Mouse (Mus musculus): ENCODE measurements at regions not wholly inside any gene's neighbourhood (a gene's known extent, or its start where the extent isn't known, plus 50 kb on each side); places are given as distances from the start of the nearest gene placed in this dataset.
"Not testable (repeated sequence)": the region's sequence is repeated elsewhere in the genome, so short reads cannot be mapped to it uniquely, and the experiment has no call there.

GRCm38 (mm10) chr7:36224416-36224815, 421.6 kb upstream of the Zfp507 start:
- no peak for DNase-seq (ENCODE audit: extremely low read depth, low read depth)

DNA sequence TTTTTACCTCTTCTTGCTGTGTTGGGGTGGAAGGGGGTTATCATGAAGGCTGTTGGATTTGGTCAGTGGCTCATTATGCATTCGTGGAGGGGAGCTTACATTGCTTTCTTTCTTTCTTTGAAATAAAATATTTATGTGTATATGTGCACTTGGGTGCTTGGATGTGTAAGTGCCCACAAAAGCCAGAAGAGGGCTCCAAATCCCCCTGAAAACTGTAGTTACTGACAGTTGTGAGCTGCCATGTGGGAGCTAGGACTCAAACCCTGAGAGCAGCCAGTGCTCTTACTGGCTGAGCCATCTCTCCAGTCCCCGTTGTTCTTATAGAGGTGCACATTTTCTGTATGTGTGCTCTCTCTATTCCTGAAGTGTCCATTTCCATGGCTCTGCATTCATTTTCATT, 415.6 kb upstream of the Zfp507 start:
- no peak for DNase-seq (ENCODE audit: extremely low read depth, low read depth)

DNA sequence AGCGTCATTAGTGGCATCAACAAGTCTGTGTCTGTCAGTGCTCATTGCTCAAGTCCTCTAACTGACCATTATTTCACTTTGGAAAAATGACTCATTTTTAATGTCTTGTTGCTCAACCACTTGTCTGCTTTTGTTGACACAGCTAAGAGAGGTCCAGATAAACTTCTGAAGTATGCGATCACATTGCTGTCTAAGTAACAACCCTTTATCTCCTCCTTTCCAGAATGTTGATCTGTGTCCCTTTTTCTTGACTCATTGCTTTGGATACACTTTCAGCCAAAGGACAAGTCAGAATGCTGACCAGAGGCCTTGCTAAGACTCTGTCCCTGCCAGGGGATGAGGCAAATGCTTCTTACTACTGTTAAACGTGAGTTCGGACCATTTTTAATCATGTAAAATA, 407.2 kb upstream of the Zfp507 start:
- DNase-seq (ENCODE audit: extremely low read depth, low read depth), result no peak

DNA sequence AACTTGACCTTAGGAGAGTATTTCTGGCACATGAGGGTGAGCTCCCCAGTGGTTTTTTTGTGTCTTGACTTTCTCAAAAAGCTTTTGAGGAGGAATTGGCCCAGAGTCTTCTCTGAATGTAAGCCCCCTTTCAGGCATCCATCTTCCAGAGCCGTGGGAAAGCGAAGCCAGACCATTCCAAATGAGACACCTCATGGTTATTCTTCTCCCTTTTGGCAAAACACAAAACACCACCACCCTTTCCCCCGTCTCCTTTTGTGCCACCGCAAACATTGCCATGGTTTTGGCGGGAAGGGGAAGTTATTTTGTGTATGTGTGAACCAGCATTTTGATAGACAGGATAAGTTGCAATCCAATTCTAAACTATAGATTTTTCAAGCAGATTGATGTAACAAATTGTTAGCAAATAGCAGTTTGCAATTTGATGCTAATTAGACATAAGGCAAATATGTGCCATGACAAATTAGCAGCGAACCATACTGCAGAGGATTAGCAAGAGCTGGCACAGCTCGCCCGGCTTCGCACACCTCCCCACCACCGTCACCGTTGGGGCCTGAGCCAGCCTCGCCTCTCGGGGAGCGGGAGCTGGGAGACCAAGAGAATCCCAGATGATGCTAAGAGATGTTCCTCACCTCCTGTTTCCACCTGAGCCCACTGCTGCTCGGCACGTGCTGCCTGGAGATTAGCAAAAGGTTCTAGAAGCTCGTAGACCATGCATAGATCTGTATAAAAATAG, 404.9 kb upstream of the Zfp507 start:
- no peak for DNase-seq (ENCODE audit: extremely low read depth, low read depth)

DNA sequence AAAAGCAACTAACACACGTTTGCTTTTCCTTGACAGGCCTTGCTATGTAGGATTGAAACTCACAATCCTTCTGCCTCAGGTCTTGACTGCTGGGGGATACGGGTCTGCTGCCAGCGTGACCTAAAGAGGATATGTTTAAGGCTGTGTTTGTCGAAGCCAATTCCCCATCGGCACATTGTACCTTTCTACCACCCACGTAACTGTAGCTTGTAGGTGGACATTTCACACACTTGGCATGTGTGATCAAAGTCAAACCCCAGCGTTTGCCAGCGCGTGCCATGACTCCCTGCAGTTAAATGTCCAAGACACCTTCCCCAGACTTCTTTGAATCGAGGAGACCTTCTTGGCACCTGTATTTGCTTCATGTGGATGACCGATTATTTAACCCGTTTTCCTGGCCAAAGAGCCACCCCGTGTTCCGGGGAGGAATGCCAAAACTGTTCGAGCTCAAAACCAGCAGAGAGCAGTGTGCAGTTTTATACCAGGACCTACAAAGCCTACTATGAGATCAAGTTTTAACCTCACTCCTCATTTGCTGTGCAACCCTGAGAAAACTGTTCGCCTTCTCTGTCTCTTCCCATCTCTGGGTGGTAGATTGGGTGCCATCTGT, 395.4 kb upstream of the Zfp507 start:
- DNase-seq (ENCODE audit: extremely low read depth, low read depth), result no peak

DNA sequence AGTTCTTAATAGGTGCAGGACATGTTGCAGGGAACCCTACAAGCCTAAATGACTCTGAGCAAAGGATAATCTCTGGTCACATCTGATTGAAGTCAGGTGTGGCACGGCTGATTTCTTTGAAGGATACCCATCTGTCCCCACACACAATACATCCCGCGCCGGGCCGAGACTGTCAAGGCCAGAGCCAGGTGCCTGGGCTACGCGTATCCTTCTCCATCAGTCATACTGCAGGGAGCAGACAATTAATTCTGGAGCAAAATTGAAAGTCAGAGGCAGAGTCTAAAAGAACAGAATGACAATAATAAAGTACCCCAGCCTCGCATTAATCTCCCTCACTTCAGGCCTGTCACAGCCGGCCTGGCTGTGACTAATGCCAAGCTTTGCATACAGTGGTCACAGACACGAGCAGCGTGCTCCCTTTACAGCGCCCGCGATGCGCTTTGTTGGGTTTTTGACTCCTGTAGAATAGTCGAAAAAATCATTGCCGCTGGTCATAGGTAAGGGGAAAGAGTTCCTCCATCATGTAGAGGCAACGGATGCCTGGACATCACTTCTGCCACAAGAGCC, 393.4 kb upstream of the Zfp507 start:
- DNase-seq (ENCODE audit: extremely low read depth, low read depth), result no peak

DNA sequence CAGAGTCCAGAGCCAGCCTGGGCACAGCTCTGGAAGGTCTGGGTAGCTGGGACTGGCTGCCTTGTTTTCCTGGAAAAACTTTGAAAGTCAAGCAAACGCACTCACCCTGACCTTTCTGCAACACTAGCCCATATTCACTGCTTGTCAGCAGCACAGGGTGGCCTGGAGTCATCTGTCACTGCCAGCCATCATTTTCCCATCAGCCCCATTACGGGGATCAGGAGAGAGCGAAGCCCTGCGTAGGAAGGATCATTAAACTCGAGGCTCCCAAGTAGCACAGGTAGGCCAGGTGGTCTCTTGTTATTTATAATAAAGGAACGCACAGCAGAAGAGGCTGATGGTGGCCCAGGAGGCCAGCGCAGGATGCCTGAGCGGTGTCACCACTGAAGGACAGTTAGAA, 389.8 kb upstream of the Zfp507 start:
- DNase-seq (ENCODE audit: extremely low read depth, low read depth), result no peak

DNA sequence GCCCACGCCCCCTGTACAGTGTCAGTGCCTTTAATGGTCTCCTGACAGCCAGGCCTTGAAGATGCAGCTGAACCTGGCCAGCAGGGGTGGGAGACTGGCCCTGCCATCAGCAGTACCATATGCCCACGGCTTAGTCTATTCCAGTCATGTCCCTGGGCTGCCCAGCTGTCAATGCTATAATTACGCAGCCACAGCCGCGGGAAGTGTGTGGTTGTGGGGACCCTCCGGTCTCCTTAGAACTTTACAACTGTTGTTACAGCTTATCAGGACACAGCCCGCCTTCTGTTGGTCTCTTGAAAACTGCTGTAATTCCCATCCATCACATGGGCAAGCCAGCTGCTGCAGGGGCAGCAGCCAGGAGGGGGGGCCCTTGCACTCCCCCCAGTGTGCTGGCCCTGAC, 375.1 kb upstream of the Zfp507 start:
- no peak for DNase-seq (ENCODE audit: extremely low read depth, low read depth)

DNA sequence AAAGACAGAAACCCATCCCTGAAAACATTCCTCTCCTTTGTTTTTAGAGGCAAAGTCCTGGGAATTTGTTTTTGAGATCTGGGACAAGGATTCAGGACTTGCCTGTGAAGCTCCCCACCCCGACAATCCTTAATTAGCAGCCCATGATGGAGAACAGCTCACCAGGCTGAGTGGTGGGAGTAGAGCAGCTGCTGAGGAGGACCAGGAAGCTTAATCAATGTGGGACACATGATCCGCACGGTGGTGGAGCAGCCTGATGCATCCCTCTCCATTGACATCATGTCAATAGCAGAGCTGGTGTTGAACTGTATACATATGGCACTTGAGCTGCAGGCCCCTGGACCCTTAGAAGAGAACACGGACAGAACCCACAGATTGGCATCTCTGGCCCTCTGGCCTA, 372.5 kb upstream of the Zfp507 start:
- no peak for DNase-seq (ENCODE audit: extremely low read depth, low read depth)

- not testable (repeated sequence) for DNase-seq (ENCODE audit: extremely low read depth, low read depth)
These were observed 369.7 kb upstream of the Zfp507 start for GRCm38 (mm10) chr7:36172511-36172910.

GRCm38 (mm10) chr7:36157270-36157945, 354.6 kb upstream of the Zfp507 start:
- no peak for DNase-seq (ENCODE audit: extremely low read depth, low read depth)

- DNase-seq (ENCODE audit: extremely low read depth, low read depth), result no peak
These were observed 353.8 kb upstream of the Zfp507 start for GRCm38 (mm10) chr7:36156595-36156994.

GRCm38 (mm10) chr7:36155576-36155975, 352.8 kb upstream of the Zfp507 start:
- no peak for DNase-seq (ENCODE audit: extremely low read depth, low read depth)

DNA sequence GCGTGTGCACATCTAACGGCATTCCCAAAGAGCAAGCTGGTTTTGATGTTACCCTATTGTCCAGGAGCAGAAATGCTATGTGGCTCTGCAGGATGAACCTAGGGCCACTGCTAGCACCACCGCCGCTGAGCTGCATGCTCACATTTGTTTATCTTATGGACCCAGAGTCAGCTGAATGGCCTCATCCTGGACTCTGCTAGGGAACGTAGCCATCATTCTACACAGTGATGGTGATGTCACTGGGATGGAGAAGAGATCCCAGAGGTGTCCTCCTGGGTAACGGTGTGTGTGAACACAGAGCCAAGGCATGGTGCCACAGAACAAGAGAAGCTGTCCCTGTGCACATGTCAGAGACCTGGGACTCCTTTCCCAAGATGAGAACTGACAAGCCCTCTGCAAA, 352.4 kb upstream of the Zfp507 start:
- DNase-seq (ENCODE audit: extremely low read depth, low read depth), result no peak

DNA sequence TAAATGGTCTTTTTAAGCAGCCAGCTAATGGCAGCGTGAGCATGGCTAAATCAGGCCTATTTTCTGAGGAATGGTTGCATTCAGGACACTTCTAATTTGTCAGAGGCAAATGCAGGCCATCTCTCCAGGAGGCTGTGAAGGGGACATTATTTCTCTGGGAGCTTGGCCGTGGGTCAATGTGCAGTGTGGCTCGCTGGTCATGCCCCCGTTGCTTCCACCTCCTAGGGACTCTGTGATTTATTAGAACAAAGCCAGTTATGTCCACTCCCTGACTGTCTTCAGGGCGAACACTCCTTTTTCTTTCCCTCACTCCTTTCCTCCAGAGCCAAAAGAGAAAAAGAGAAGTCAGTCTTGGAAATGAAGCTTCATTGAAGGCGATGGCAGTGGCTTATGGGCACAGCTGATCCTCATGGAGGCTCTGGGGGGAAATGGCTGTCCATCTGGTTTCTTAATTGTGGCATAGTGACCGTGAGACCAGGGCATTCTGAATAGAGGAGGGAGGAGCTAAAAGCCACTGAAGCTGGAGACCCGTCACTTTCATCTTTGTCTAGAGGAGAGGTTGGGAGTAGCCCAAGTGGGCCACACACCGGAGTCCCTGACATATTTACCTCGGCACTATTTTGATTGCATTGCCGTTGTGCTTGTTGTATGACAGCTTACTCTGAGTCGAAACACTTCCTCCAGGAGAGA, 348.2 kb upstream of the Zfp507 start:
- DNase-seq (ENCODE audit: extremely low read depth, low read depth), result no peak

- DNase-seq (ENCODE audit: extremely low read depth, low read depth), result no peak
These were observed 333.8 kb upstream of the Zfp507 start for GRCm38 (mm10) chr7:36136571-36136970.

GRCm38 (mm10) chr7:36134557-36134956, 331.8 kb upstream of the Zfp507 start:
- no peak for DNase-seq (ENCODE audit: extremely low read depth, low read depth)

DNA sequence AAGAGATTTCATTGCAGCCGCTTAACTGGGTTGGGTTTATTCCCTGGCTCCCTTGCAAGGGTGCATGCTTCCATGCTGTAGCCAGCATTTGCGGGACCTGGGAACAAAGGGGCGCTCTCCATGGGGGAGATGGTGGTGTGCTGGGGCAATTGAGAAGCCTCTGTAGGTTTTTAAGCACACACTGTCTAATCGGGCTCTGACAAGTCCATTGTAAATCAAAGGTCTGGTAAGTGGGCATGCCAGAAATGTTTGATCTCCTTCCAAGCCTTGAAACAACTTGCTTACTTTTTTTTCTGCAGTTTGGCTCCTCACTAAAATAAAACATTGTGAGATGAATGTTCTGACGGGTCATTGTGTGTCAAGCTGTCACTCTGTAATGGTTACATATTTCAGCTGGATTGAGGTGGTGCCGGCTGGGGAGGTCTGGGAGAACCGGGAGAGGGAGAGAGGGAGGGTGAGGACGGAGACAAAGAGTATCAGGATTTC, 330.9 kb upstream of the Zfp507 start:
- no peak for DNase-seq (ENCODE audit: extremely low read depth, low read depth)

DNA sequence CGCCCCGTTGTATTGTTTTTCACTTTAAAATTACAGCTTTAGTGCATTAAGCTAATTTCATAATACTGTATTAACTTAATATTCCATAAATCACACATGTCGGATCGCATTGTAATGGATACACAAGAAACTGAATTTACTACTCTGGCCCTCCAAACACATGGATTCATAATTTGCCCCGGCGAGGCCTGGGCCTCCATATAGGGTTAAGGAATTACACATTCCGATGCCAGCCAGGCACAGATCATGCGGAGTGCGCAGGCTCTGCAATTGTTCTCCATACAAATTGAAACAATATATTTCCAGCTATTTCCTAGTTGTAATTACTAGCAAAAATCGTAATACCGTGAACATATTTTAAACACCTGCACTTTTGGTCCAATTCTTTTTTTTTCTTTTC, 330.2 kb upstream of the Zfp507 start:
- DNase-seq (ENCODE audit: extremely low read depth, low read depth), result no peak

DNA sequence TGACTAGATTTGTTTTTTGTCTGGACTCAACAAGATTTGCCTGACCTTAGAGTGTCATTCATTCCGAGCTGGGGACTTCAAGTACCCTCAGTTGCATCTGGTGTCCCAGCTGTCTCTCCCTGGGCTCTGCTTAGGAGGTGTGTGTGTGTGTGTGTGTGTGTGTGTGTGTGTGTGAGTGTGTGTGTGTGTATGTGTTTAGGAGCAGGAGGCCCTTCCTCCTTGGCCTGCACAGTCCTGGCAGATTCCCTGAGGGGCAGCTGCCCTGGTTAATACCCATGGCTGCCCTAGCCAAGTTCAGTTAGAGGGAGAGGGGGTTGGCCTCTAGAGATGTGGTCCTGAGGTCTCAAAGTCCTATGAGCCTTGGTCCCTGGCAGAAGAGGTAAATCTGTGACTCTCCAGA, 329.8 kb upstream of the Zfp507 start:
- DNase-seq (ENCODE audit: extremely low read depth, low read depth), result no peak

GRCm38 (mm10) chr7:36097054-36097453, 294.3 kb upstream of the Zfp507 start:
- no peak for DNase-seq (ENCODE audit: extremely low read depth, low read depth)
